Mouse (Mus musculus): ENCODE measurements around the gene Cacng2.

The Cacng2 gene

GRCm38 (mm10) chr15:77949061-77949460 is 170.8 kb downstream of the Cacng2 start:
- no peak for DNase-seq (ENCODE audit: low spot score)

DNA sequence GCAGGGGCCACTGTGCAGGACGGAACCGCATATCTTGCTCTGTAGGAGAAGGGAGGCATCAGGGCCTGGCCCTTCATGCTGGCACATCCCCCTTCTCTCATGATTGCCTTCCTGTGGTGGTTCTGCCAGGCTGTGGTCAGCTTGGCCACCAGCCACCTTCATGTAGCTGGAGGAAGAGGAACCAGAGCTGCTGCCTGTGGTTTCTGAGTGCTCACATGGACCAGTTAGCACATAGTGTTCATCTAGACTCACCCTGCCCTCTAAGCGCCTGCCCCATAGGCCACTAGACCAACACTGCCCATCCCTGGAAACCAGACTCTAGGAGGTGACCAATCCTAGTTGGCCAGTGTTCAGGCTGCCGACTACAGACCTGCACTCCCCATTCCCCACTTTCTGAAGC is 174.1 kb downstream of the Cacng2 start:
- DNase-seq (ENCODE audit: low spot score): peak; percentile 64
